Mouse (Mus musculus) neural tube, embryonic 14.5 days (tissue): ENCODE measurements at regions not wholly inside any gene's neighbourhood (a gene's known extent, or its start where the extent isn't known, plus 50 kb on each side); places are given as distances from the start of the nearest gene placed in this dataset.

Experiments used
- ATAC-seq: fragments of 200-750 bp; cut with Nextera tagmentation; 2 replicates; pipeline ENCODE4 v1.8.0; 2017; ENCODE audit warnings: low read depth, mild to moderate bottlenecking, moderate TSS enrichment, moderate library complexity
- H3K27ac ChIP-seq: fragments of 300-500 bp; sonication (generic); 2 replicates; pipeline ENCODE4 v1.5.1; 2014; ENCODE audit warnings: low read depth, mild to moderate bottlenecking, control low read depth, low read length, moderate library complexity, mixed read lengths
- H3K27me3 ChIP-seq: fragments of 300-500 bp; sonication (generic); 2 replicates; pipeline ENCODE4 v1.6.1; 2014; ENCODE audit warnings: low read length; ENCODE audit not compliant: control insufficient read depth, insufficient read depth
- H3K36me3 ChIP-seq: fragments of 300-500 bp; sonication (generic); 2 replicates; pipeline ENCODE4 v1.6.1; 2014; ENCODE audit warnings: low read length, mixed read lengths; ENCODE audit not compliant: control insufficient read depth, insufficient read depth
- H3K4me1 ChIP-seq: fragments of 300-500 bp; sonication (generic); 2 replicates; pipeline ENCODE4 v1.6.1; 2014; ENCODE audit warnings: low read length; ENCODE audit not compliant: control insufficient read depth, insufficient read depth
- H3K4me2 ChIP-seq: fragments of 300-500 bp; sonication (generic); 2 replicates; pipeline ENCODE4 v1.6.1; 2014; ENCODE audit warnings: mild to moderate bottlenecking, low read depth, low read length, control low read depth
- H3K4me3 ChIP-seq: fragments of 300-500 bp; sonication (generic); 2 replicates; pipeline ENCODE4 v1.5.1; 2014; ENCODE audit warnings: low read depth, low read length, control low read depth, mixed read lengths
- H3K9ac ChIP-seq: fragments of 300-500 bp; sonication (generic); replicated peaks from 2 replicates; pipeline ENCODE4 v1.6.1; 2014; ENCODE audit warnings: low read depth, mild to moderate bottlenecking, control low read depth, low read length, mixed read lengths
- H3K9me3 ChIP-seq: fragments of 300-500 bp; sonication (generic); 2 replicates; pipeline ENCODE4 v1.6.1; 2016; ENCODE audit warnings: low read length; ENCODE audit not compliant: control insufficient read depth
- WGBS: fragments of 180-500 bp; shearing (Covaris S2); extraction: QIAGEN DNeasy Blood & Tissue Kit; methylation state at CpG from one replicate; pipeline ENCODE4 v1.1.7; 2014; 5-methylcytosine and 5-hydroxymethylcytosine counted together

- Histone ChIP-seq H3K4me3 (no peak overlapping the region), H3K9me3 (no peaks in the 10 kb centered on the region), H3K27me3 (no peaks in the 10 kb centered on the region), H3K9ac (no peak overlapping the region), H3K27ac (no peak overlapping the region), H3K4me2 (no peak overlapping the region), H3K36me3 (no peaks in the 10 kb centered on the region), H3K4me1 (no peaks in the 10 kb centered on the region)
- peak; percentile 44; the same call in 1 of the 2 replicates for ATAC-seq
- WGBS, result 93% methylated on average over 3 of the region's 3 CpGs
Measured at GRCm38 (mm10) chr12:51024057-51024743, 323.7 kb upstream of the G2e3 start.

GRCm38 (mm10) chr12:51018185-51018584, 329.7 kb upstream of the G2e3 start:
- no peak overlapping the region for H3K4me3 ChIP-seq
- H3K4me1 ChIP-seq, result no peaks in the 10 kb centered on the region
- WGBS, result 82% methylated on average over 5 of the region's 5 CpGs
- no peak overlapping the region for H3K4me2 ChIP-seq
- no peaks in the 10 kb centered on the region for H3K27me3 ChIP-seq
- no peak overlapping the region for H3K27ac ChIP-seq
- H3K9me3 ChIP-seq, result no peaks in the 10 kb centered on the region
- no peak for ATAC-seq
- no peak overlapping the region for H3K9ac ChIP-seq
- H3K36me3 ChIP-seq, result no peaks in the 10 kb centered on the region

- Histone ChIP-seq H3K9me3 (no peaks in the 10 kb centered on the region), H3K27ac (no peak overlapping the region), H3K27me3 (no peaks in the 10 kb centered on the region), H3K4me3 (no peak overlapping the region), H3K4me2 (no peak overlapping the region), H3K4me1 (no peaks in the 10 kb centered on the region), H3K9ac (no peak overlapping the region), H3K36me3 (no peaks in the 10 kb centered on the region)
- WGBS, result 91% methylated on average over 6 of the region's 6 CpGs
- no peak for ATAC-seq
Measured at GRCm38 (mm10) chr12:51016081-51016480, 331.8 kb upstream of the G2e3 start.

- Histone ChIP-seq H3K36me3 (no peaks in the 10 kb centered on the region), H3K9me3 (no peaks in the 10 kb centered on the region), H3K4me2 (no peak overlapping the region), H3K4me1 (no peaks in the 10 kb centered on the region), H3K27me3 (no peaks in the 10 kb centered on the region; the same call in 1 of the 2 replicates), H3K4me3 (no peak overlapping the region), H3K9ac (no peak overlapping the region), H3K27ac (no peak overlapping the region)
- WGBS, result 45% methylated on average over 4 of the region's 4 CpGs
- ATAC-seq, result no peak
Measured at GRCm38 (mm10) chr12:51009644-51010043, 338.2 kb upstream of the G2e3 start.

GRCm38 (mm10) chr12:51001722-51002592, 345.9 kb upstream of the G2e3 start:
- no peak overlapping the region for H3K4me3 ChIP-seq
- no peaks in the 10 kb centered on the region for H3K36me3 ChIP-seq
- peak; percentile 62 for ATAC-seq
- peaks cover 36% of the 10 kb centered on the region; the same call in 1 of the 2 replicates for H3K4me1 ChIP-seq
- H3K9ac ChIP-seq, result no peak overlapping the region
- peak overlapping the region; percentile 69 for H3K27ac ChIP-seq
- WGBS, result 5% methylated on average over 12 of the region's 12 CpGs
- H3K9me3 ChIP-seq, result no peaks in the 10 kb centered on the region
- peak overlapping the region; percentile 23; the same call in 1 of the 2 replicates for H3K4me2 ChIP-seq
- H3K27me3 ChIP-seq, result no peaks in the 10 kb centered on the region; the same call in 1 of the 2 replicates

- no peaks in the 10 kb centered on the region for H3K36me3 ChIP-seq
- H3K27me3 ChIP-seq, result no peaks in the 10 kb centered on the region; the same call in 1 of the 2 replicates
- no peak for ATAC-seq
- H3K27ac ChIP-seq, result peak overlapping the region; percentile 16; the same call in 1 of the 2 replicates
- H3K4me3 ChIP-seq, result no peak overlapping the region
- no peak overlapping the region for H3K9ac ChIP-seq
- 30% methylated on average over 4 of the region's 4 CpGs for WGBS
- peaks cover 36% of the 10 kb centered on the region; the same call in 1 of the 2 replicates for H3K4me1 ChIP-seq
- no peaks in the 10 kb centered on the region for H3K9me3 ChIP-seq
- no peak overlapping the region; the same call in 1 of the 2 replicates for H3K4me2 ChIP-seq
Measured at GRCm38 (mm10) chr12:51001096-51001495, 346.8 kb upstream of the G2e3 start.

GRCm38 (mm10) chr12:51000281-51001075, 347.4 kb upstream of the G2e3 start:
- 27% methylated on average over 18 of the region's 18 CpGs for WGBS
- peak overlapping the region; percentile 23; the same call in 1 of the 2 replicates for H3K4me2 ChIP-seq
- ATAC-seq, result 0 out of 2 replicates have a peak, but pooled peaks have one; percentile 11

GRCm38 (mm10) chr12:50999295-51000237, 348.3 kb upstream of the G2e3 start:
- Histone ChIP-seq H3K36me3 (no peaks in the 10 kb centered on the region), H3K9ac (no peak overlapping the region), H3K4me2 (peak overlapping the region; percentile 23; the same call in 1 of the 2 replicates), H3K27me3 (no peaks in the 10 kb centered on the region; the same call in 1 of the 2 replicates), H3K9me3 (no peaks in the 10 kb centered on the region), H3K4me1 (peaks cover 36% of the 10 kb centered on the region; the same call in 1 of the 2 replicates), H3K4me3 (no peak overlapping the region), H3K27ac (no peak overlapping the region)
- WGBS, result 28% methylated on average over 20 of the region's 20 CpGs
- peak; percentile 88 for ATAC-seq

More at GRCm38 (mm10) chr12:51000281-51001075, 347.4 kb upstream of the G2e3 start:
- Histone ChIP-seq H3K9me3 (no peaks in the 10 kb centered on the region), H3K27me3 (no peaks in the 10 kb centered on the region; the same call in 1 of the 2 replicates), H3K36me3 (no peaks in the 10 kb centered on the region), H3K9ac (no peak overlapping the region), H3K27ac (peak overlapping the region; percentile 16; the same call in 1 of the 2 replicates), H3K4me3 (no peak overlapping the region), H3K4me1 (peaks cover 36% of the 10 kb centered on the region; the same call in 1 of the 2 replicates)
